Mouse (Mus musculus): ENCODE measurements around the gene Gm17783. TPM values are rescaled to one million over a fixed set of nuclear protein-coding genes. Genes with fewer than 3 reads are reported as not detected.
"Not testable (repeated sequence)": the region's sequence is repeated elsewhere in the genome, so short reads cannot be mapped to it uniquely, and the experiment has no call there.

Gm17783 gene
- total RNA-seq, 1 experiment = not detected

DNA sequence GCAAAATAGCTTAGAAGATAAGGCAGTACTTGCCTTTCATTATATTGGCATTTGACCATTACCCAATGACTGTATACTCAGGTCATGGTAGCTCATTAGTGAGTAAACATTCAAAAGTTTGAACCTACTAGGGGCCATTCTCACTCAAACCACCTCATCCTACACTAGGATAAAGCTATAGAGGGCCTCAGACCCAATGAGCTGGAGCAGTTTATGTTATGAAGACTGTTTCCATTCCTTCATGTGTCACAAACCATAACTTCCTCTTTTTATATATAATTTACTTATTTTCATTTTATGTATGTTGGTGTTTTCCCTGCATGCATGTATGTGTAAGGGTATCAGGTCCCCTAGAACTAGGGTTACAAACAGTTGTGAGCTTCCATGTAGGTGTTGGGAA lies 16.1 kb upstream of the Gm17783 start:
- no peak for DNase-seq (ENCODE audit: low read depth, low spot score)
- Histone ChIP-seq H3K9me3 (ENCODE audit: control insufficient read depth, insufficient read depth, low read depth, low read length) (no peaks in the 10 kb centered on the region), H3K4me1 (ENCODE audit: control insufficient read depth in 2 of 2, insufficient read depth in 2 of 2, low read length in 2 of 2, poor library complexity in 1 of 2) (no peaks in the 10 kb centered on the region), H3K4me3 (ENCODE audit: insufficient read depth in 1 of 2, low read depth in 1 of 2, low read length in 2 of 2, poor library complexity in 1 of 2, severe bottlenecking in 1 of 2) (no peak overlapping the region), H3K9ac (ENCODE audit: insufficient read depth, low read depth, low read length, poor library complexity, severe bottlenecking) (no peak overlapping the region), H3K27ac (ENCODE audit: insufficient read depth, low read depth, low read length, poor library complexity, severe bottlenecking) (no peak overlapping the region), H3K36me3 (ENCODE audit: control insufficient read depth, insufficient read depth, low read length, poor library complexity, severe bottlenecking) (no peaks in the 10 kb centered on the region)
- TF ChIP-seq ZNF384 (IDR thresholded peaks at IDR 0.05; ENCODE audit: low read depth, low read length) (no peak), MAFK (IDR thresholded peaks at IDR 0.05; ENCODE audit: insufficient read depth, low read depth, low read length) (no peak), ZC3H11A (IDR thresholded peaks at IDR 0.05; ENCODE audit: borderline replicate concordance, low read depth, low read length) (no peak), HCFC1 (IDR thresholded peaks at IDR 0.05; ENCODE audit: borderline replicate concordance, insufficient read depth, low read length) (no peak), CHD2 (IDR thresholded peaks at IDR 0.05; ENCODE audit: low read depth, low read length) (no peak)
- in situ Hi-C loops (cut with MboI; ENCODE audit: low sequenced_read_pairs in 2 of 2, unreplicated experiment in 2 of 2) = no loop called here

- Histone ChIP-seq H3K27ac (ENCODE audit: insufficient read depth, low read depth, low read length, poor library complexity, severe bottlenecking) (no peak overlapping the region), H3K4me1 (ENCODE audit: control insufficient read depth in 2 of 2, insufficient read depth in 2 of 2, low read length in 2 of 2, poor library complexity in 1 of 2) (no peaks in the 10 kb centered on the region), H3K4me3 (ENCODE audit: insufficient read depth in 1 of 2, low read depth in 1 of 2, low read length in 2 of 2, poor library complexity in 1 of 2, severe bottlenecking in 1 of 2) (no peak overlapping the region), H3K36me3 (ENCODE audit: control insufficient read depth, insufficient read depth, low read length, poor library complexity, severe bottlenecking) (no peaks in the 10 kb centered on the region), H3K9ac (ENCODE audit: insufficient read depth, low read depth, low read length, poor library complexity, severe bottlenecking) (no peak overlapping the region), H3K9me3 (ENCODE audit: control insufficient read depth, insufficient read depth, low read depth, low read length) (no peaks in the 10 kb centered on the region)
- TF ChIP-seq ZNF384 (IDR thresholded peaks at IDR 0.05; ENCODE audit: low read depth, low read length) = no peak
- no peak for TF ChIP-seq MAFK (IDR thresholded peaks at IDR 0.05; ENCODE audit: insufficient read depth, low read depth, low read length)
- TF ChIP-seq HCFC1 (IDR thresholded peaks at IDR 0.05; ENCODE audit: borderline replicate concordance, insufficient read depth, low read length) = no peak
- TF ChIP-seq CHD2 (IDR thresholded peaks at IDR 0.05; ENCODE audit: low read depth, low read length) = no peak
- TF ChIP-seq ZC3H11A (IDR thresholded peaks at IDR 0.05; ENCODE audit: borderline replicate concordance, low read depth, low read length) = no peak
- no peak for DNase-seq (ENCODE audit: low read depth, low spot score)
- in situ Hi-C loops (cut with MboI; ENCODE audit: low sequenced_read_pairs in 2 of 2, unreplicated experiment in 2 of 2) = no loop called here
These were observed 12.5 kb upstream of the Gm17783 start for GRCm38 (mm10) chr16:45544341-45544740.

GRCm38 (mm10) chr16:45542108-45542507 lies 10.3 kb upstream of the Gm17783 start:
- Histone ChIP-seq H3K4me3 (ENCODE audit: insufficient read depth in 1 of 2, low read depth in 1 of 2, low read length in 2 of 2, poor library complexity in 1 of 2, severe bottlenecking in 1 of 2) (no peak overlapping the region), H3K27ac (ENCODE audit: insufficient read depth, low read depth, low read length, poor library complexity, severe bottlenecking) (no peak overlapping the region), H3K36me3 (ENCODE audit: control insufficient read depth, insufficient read depth, low read length, poor library complexity, severe bottlenecking) (no peaks in the 10 kb centered on the region), H3K9me3 (ENCODE audit: control insufficient read depth, insufficient read depth, low read depth, low read length) (no peaks in the 10 kb centered on the region), H3K4me1 (ENCODE audit: control insufficient read depth in 2 of 2, insufficient read depth in 2 of 2, low read length in 2 of 2, poor library complexity in 1 of 2) (no peaks in the 10 kb centered on the region), H3K9ac (ENCODE audit: insufficient read depth, low read depth, low read length, poor library complexity, severe bottlenecking) (no peak overlapping the region)
- in situ Hi-C loops (cut with MboI; ENCODE audit: low sequenced_read_pairs in 2 of 2, unreplicated experiment in 2 of 2) = no loop called here
- TF ChIP-seq ZC3H11A (IDR thresholded peaks at IDR 0.05; ENCODE audit: borderline replicate concordance, low read depth, low read length) (no peak), MAFK (IDR thresholded peaks at IDR 0.05; ENCODE audit: insufficient read depth, low read depth, low read length) (no peak), CHD2 (IDR thresholded peaks at IDR 0.05; ENCODE audit: low read depth, low read length) (no peak), ZNF384 (IDR thresholded peaks at IDR 0.05; ENCODE audit: low read depth, low read length) (no peak), HCFC1 (IDR thresholded peaks at IDR 0.05; ENCODE audit: borderline replicate concordance, insufficient read depth, low read length) (no peak)
- no peak for DNase-seq (ENCODE audit: low read depth, low spot score)

DNA sequence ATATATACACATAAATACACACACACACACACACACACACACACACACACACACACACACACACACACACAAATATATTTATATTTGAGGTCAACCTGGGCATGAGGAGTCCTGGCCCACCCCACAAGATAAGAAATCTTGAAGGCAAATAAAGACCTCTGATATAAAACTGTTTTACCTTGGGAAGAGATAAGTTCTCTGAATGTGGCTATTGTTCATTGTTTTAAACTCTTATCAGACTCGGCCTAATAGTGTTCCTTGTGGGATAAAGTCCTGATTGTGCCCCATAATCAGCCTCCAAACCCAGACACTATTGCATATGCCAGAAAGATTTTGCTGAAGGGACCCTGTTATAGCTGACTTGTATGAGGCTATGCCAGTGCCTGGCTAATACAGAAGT lies 6.5 kb upstream of the Gm17783 start:
- DNase-seq (ENCODE audit: low read depth, low spot score); H3K36me3 ChIP-seq (ENCODE audit: control insufficient read depth, insufficient read depth, low read length, poor library complexity, severe bottlenecking); H3K27ac ChIP-seq (ENCODE audit: insufficient read depth, low read depth, low read length, poor library complexity, severe bottlenecking); H3K9ac ChIP-seq (ENCODE audit: insufficient read depth, low read depth, low read length, poor library complexity, severe bottlenecking); in situ Hi-C loops (cut with MboI; ENCODE audit: low sequenced_read_pairs in 2 of 2, unreplicated experiment in 2 of 2); H3K9me3 ChIP-seq (ENCODE audit: control insufficient read depth, insufficient read depth, low read depth, low read length); H3K4me1 ChIP-seq (ENCODE audit: control insufficient read depth in 2 of 2, insufficient read depth in 2 of 2, low read length in 2 of 2, poor library complexity in 1 of 2); H3K4me3 ChIP-seq (ENCODE audit: insufficient read depth in 1 of 2, low read depth in 1 of 2, low read length in 2 of 2, poor library complexity in 1 of 2, severe bottlenecking in 1 of 2): not testable (repeated sequence)

- no peak for TF ChIP-seq ZNF384 (IDR thresholded peaks at IDR 0.05; ENCODE audit: low read depth, low read length)
- no peak for TF ChIP-seq MAFK (IDR thresholded peaks at IDR 0.05; ENCODE audit: insufficient read depth, low read depth, low read length)
- in situ Hi-C loops (cut with MboI; ENCODE audit: low sequenced_read_pairs in 2 of 2, unreplicated experiment in 2 of 2) = no loop called here
- no peak within 1 kb of the TSS for H3K9ac ChIP-seq (ENCODE audit: insufficient read depth, low read depth, low read length, poor library complexity, severe bottlenecking)
- DNase-seq (ENCODE audit: low read depth, low spot score) = no peak
- H3K27ac ChIP-seq (ENCODE audit: insufficient read depth, low read depth, low read length, poor library complexity, severe bottlenecking) = no peak within 1 kb of the TSS
- no peaks in the 10 kb centered on the region for H3K9me3 ChIP-seq (ENCODE audit: control insufficient read depth, insufficient read depth, low read depth, low read length)
- no peak within 1 kb of the TSS for H3K4me3 ChIP-seq (ENCODE audit: insufficient read depth in 1 of 2, low read depth in 1 of 2, low read length in 2 of 2, poor library complexity in 1 of 2, severe bottlenecking in 1 of 2)
- H3K4me1 ChIP-seq (ENCODE audit: control insufficient read depth in 2 of 2, insufficient read depth in 2 of 2, low read length in 2 of 2, poor library complexity in 1 of 2) = no peaks in the 10 kb centered on the region
- no peaks in the 10 kb centered on the region for H3K36me3 ChIP-seq (ENCODE audit: control insufficient read depth, insufficient read depth, low read length, poor library complexity, severe bottlenecking)
These were observed 3.2 kb upstream of the Gm17783 start, which contains the start of gene Slc9c1 for GRCm38 (mm10) chr16:45535009-45535408. Gene Slc9c1 (plus strand): TSS chr16:45535309.
